Mouse (Mus musculus) midbrain, embryonic 14.5 days (tissue): ENCODE results near the gene Pnpla7. TPM values are rescaled to one million over a fixed set of nuclear protein-coding genes. Genes with fewer than 3 reads are reported as not detected.
"Not testable (repeated sequence)": the region's sequence is repeated elsewhere in the genome, so short reads cannot be mapped to it uniquely, and the experiment has no call there.

Experiments
- ATAC-seq: fragments of 200-750 bp; cut with Nextera tagmentation; 2 replicates; pipeline ENCODE4 v1.8.0; 2017; ENCODE audit warnings: moderate number of reproducible peaks, moderate library complexity; ENCODE audit not compliant: low FRiP score, low TSS enrichment
- DNase-seq: peaks from one replicate; pipeline ENCODE4 v3.0.0-alpha.2; 2015
- H3K27ac ChIP-seq: fragments of 300-500 bp; sonication (generic); replicated peaks from 2 replicates; pipeline ENCODE4 v1.5.1; 2014; ENCODE audit warnings: mild to moderate bottlenecking, low read depth, low read length, moderate library complexity
- H3K27me3 ChIP-seq: fragments of 300-500 bp; sonication (generic); 2 replicates; pipeline ENCODE4 v1.6.1; 2014; ENCODE audit warnings: low read length, control low read depth, mixed read lengths; ENCODE audit not compliant: control insufficient read depth, insufficient read depth
- H3K36me3 ChIP-seq: fragments of 300-500 bp; sonication (generic); 2 replicates; pipeline ENCODE4 v1.6.1; 2014; ENCODE audit warnings: low read length, control low read depth; ENCODE audit not compliant: control insufficient read depth, insufficient read depth
- H3K4me1 ChIP-seq: fragments of 300-500 bp; sonication (generic); 2 replicates; pipeline ENCODE4 v1.6.1; 2014; ENCODE audit warnings: mild to moderate bottlenecking, antibody characterized with exemption, low read length, control low read depth; ENCODE audit not compliant: control insufficient read depth, insufficient read depth
- H3K4me2 ChIP-seq: fragments of 300-500 bp; sonication (generic); 2 replicates; pipeline ENCODE4 v1.6.1; 2014; ENCODE audit warnings: mild to moderate bottlenecking, low read length, moderate library complexity
- H3K4me3 ChIP-seq: fragments of 300-500 bp; sonication (generic); replicated peaks from 2 replicates; pipeline ENCODE4 v1.5.1; 2014; ENCODE audit warnings: low read depth, low read length
- H3K9ac ChIP-seq: fragments of 300-500 bp; sonication (generic); replicated peaks from 2 replicates; pipeline ENCODE4 v1.6.1; 2014; ENCODE audit warnings: mild to moderate bottlenecking, low read length, moderate library complexity
- H3K9me3 ChIP-seq: fragments of 300-500 bp; sonication (generic); 2 replicates; pipeline ENCODE4 v1.6.1; 2016; ENCODE audit warnings: low read length, control low read depth, mixed read lengths; ENCODE audit not compliant: control insufficient read depth
- WGBS: fragments of 180-500 bp; shearing (Covaris S2); extraction: QIAGEN DNeasy Blood & Tissue Kit; methylation state at CpG from one replicate; pipeline ENCODE4 v1.1.7; 2014; 5-methylcytosine and 5-hydroxymethylcytosine counted together
- polyA plus RNA-seq: library from polyadenylated mRNA; unstranded; fragments of >200 nt; fragmentation: Nextera tagmentation; extraction: Ambion mirVana; gene quantifications from 2 replicates; pipeline ENCODE4 v1.2.1, GENCODE M21; 2014

Gene Pnpla7
- polyA plus RNA-seq, 1 experiment from 2014 or later: 4.4 TPM

DNA sequence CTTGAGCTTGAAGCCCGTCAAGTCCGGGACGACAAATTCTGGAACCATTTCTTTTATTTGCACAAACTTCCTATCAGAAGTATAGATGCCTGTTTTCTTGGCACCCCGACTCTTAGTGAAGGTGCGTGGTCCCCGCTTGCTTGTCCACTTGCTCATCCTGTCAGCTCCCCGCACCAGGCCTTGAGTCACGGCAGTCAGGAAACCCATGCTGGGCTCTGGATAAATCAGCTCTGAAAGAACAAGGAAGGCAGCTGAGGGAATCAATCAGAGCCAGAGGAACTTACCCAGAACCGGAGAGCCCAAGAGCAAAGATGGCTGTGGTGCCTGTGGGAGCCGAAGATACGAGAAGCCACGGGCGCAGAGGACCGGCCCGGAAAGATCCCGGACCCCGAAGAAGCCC is 1.4 kb upstream of the Pnpla7 start:
- Histone ChIP-seq H3K9ac (peak overlapping the region; percentile 84), H3K4me2 (peak overlapping the region; percentile 64), H3K36me3 (peaks cover 40% of the 10 kb centered on the region), H3K4me3 (peak overlapping the region; percentile 63), H3K4me1 (peaks cover 20% of the 10 kb centered on the region), H3K27ac (peak overlapping the region; percentile 88)
- not testable (repeated sequence) for H3K27me3 ChIP-seq, H3K9me3 ChIP-seq, DNase-seq
- 2% methylated on average over 17 of the region's 17 CpGs for WGBS
- ATAC-seq: 0 out of 2 replicates have a peak, but pooled peaks have one; percentile 0

DNA sequence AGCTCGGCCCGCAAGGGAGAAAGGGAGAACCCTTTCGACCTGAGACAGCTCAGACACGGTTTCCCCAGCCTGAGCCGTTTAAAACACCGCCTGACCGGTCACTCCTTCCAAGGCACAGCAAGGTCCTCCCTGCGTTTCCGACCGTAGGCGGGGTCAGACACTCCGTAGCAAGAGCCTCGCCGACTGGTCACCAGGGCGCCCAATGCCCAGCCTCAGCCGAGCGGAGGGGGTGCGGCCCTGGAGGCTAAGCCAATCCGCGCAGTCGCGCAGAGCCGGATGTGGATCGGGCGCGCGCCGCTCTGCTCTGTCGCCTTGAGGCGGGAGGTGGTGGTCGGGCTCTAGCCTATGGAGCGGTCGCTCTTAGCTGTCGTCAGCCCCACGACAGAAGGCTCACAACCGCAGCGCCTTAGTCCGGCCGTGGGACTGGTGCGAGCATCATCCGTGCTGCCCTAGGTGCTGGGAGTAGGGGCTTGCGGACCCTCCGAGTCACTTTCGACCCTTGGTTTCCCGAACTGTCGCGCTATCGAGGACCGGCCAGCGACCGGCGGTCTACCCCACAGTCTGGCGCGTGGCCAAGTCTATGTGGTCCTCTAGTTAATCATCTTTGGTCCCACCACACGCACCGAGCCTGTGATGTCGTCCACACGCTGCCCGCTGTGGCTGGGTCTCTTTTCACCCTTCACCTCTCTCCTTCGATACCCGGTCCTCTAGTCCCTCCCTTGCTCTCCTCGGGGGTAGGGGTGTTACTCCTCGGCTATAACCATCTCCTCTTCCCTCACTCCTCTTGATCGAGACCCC is 728 bp upstream of the Pnpla7 start, which contains the start of gene Mrpl41:
Gene Mrpl41 (minus strand): TSS at position 193 of the 798 bp plus-strand sequence.
- H3K27ac ChIP-seq: peak within 1 kb of the TSS; percentile 88
- H3K36me3 ChIP-seq: peaks cover 33% of the 10 kb centered on the region
- no peaks in the 10 kb centered on the region for H3K27me3 ChIP-seq
- H3K4me1 ChIP-seq: peaks cover 20% of the 10 kb centered on the region
- ATAC-seq: peak; percentile 100
- peak within 1 kb of the TSS; percentile 84 for H3K9ac ChIP-seq
- peak within 1 kb of the TSS; percentile 64 for H3K4me2 ChIP-seq
- peak within 1 kb of the TSS; percentile 63 for H3K4me3 ChIP-seq
- DNase-seq: peak; percentile 99
- under 1% methylated on average over 64 of the region's 64 CpGs for WGBS
- H3K9me3 ChIP-seq: no peaks in the 10 kb centered on the region

DNA sequence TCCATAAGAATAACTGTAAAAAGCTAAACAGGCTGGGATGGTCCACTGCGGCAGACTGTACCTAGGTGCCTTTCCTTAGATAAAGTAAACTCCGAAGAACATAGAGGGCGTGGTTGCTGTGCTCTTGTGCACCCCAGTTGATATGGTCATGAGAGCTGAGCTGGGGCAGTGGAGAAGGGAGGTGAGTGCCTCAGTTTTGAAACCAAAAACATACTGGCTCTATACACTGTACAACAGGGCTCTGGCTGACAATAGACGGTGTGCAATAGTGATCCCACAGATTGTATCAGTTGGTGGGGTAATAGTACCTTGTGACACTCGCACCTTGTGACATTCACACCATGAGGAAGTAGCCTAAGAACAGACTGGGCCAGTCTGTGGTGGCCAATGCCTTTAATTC is 1.1 kb downstream of the Pnpla7 start:
- no peak overlapping the region for H3K4me3 ChIP-seq
- H3K9ac ChIP-seq: no peak overlapping the region
- 91% methylated on average over 5 of the region's 5 CpGs for WGBS
- ATAC-seq (no peak), DNase-seq (no peak)
- no peak overlapping the region for H3K27ac ChIP-seq
- H3K27me3 ChIP-seq: no peaks in the 10 kb centered on the region
- H3K4me2 ChIP-seq: no peak overlapping the region
- no peaks in the 10 kb centered on the region for H3K9me3 ChIP-seq
- peaks cover 15% of the 10 kb centered on the region for H3K36me3 ChIP-seq
- H3K4me1 ChIP-seq: peaks cover 20% of the 10 kb centered on the region

DNA sequence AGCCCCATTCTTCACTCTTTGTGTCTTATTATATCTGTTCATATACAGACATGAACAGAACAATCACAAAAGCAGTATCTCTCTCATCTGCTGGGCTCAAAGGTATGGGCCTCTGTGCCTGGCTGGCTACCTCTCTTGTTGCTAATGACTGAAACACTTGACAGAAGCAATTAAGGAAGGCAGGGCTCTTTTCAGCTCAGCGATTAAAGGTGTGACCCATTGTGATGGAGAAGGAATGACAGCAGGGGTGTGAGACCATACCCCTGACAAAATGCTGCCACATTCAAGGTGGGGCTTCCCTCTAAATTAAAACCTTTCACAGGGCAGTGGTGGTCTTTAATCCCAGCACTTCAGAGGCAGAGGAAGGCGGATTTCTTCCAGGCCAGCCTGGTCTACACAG is 11.9 kb downstream of the Pnpla7 start:
- Histone ChIP-seq H3K9me3 (no peaks in the 10 kb centered on the region), H3K27me3 (no peaks in the 10 kb centered on the region), H3K4me3 (no peak overlapping the region), H3K4me1 (no peaks in the 10 kb centered on the region), H3K9ac (no peak overlapping the region), H3K27ac (no peak overlapping the region), H3K36me3 (no peaks in the 10 kb centered on the region), H3K4me2 (no peak overlapping the region)
- 70% methylated on average over 2 of the region's 2 CpGs for WGBS
- no peak for DNase-seq
- no peak for ATAC-seq

DNA sequence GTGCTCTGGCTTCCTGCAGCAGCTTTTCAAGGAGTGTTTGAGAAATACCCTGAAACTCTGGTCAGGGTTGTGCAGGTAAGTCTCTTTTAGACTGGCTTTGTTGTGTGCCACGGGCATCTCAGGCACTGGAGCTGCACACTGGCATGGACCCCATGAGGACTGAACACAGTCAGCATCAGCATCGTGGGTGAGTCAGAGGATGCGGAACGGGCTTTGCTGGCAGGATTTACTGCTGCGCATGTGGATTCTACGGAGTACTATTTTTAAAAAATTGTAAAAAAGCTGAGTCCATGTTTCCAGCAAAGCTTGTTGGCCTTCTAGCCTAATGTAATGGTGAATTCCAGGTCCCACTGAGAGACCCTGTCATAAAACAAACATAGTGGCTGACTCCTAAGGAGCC is 19.5 kb downstream of the Pnpla7 start:
- no peak overlapping the region for H3K27ac ChIP-seq
- H3K4me3 ChIP-seq: no peak overlapping the region
- H3K9ac ChIP-seq: no peak overlapping the region
- no peaks in the 10 kb centered on the region for H3K27me3 ChIP-seq
- H3K4me1 ChIP-seq: no peaks in the 10 kb centered on the region
- H3K4me2 ChIP-seq: no peak overlapping the region
- no peak for DNase-seq
- H3K9me3 ChIP-seq: no peaks in the 10 kb centered on the region
- H3K36me3 ChIP-seq: no peaks in the 10 kb centered on the region
- no peak for ATAC-seq
- 93% methylated on average over 6 of the region's 6 CpGs for WGBS

DNA sequence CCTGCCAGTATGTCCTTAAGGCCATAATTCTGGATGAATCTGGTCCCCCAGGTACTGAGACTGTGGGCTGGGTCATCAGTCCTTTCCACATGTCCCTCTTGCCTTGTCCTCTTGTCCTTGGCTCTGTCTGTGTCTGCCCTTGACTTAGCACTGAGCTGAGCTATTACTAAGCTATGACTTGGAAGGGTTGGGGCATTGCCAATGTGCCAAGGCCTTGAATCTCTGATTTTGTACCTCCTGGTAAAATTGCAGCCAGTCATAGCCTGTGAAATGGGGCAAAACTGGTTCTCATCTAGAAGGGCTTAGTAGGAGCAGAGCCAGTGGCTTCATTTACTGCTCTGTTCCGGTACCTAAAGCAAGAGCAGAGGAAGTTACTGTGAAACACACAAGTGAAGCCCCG is 20.6 kb downstream of the Pnpla7 start:
- H3K9me3 ChIP-seq: no peaks in the 10 kb centered on the region
- no peak overlapping the region for H3K4me3 ChIP-seq
- H3K27me3 ChIP-seq: no peaks in the 10 kb centered on the region
- H3K4me1 ChIP-seq: no peaks in the 10 kb centered on the region
- ATAC-seq (no peak), DNase-seq (no peak)
- H3K27ac ChIP-seq: no peak overlapping the region
- 97% methylated on average over 2 of the region's 2 CpGs for WGBS
- H3K4me2 ChIP-seq: no peak overlapping the region
- H3K9ac ChIP-seq: no peak overlapping the region
- H3K36me3 ChIP-seq: no peaks in the 10 kb centered on the region

DNA sequence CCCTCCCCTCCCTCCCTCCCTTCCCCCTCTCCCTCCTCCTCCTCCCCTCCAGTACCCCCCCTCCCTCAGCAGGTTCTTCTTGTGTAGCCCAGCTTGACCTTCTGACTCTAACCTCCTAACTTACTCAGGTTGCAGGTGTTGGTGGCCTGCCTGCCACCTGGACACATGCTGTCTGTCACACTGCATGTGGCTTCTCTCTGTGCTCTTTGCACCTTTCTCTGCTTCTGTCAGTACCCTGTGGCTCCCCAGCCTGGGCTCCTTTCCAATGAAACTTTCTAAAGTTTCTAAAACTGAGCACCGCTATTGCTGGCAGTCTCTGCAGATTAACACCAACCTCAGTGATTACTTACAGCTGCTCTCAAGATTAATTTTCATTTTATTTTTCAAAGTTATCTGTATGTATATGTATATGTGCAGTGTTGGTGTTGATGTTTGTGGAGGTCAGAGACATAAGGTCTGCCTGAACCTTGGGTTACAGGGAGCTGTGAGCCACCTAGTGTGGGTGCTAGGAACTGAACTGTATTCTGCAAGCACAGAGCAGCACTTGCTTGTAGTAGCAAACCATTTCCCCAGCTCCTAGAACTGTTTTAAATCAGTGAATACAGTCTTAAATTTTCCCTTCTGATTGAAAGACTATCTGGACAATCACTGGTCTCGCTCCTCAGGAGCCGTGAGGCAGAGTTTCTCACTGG is 24.9 kb downstream of the Pnpla7 start:
- Histone ChIP-seq H3K27ac (no peak overlapping the region), H3K36me3 (no peaks in the 10 kb centered on the region), H3K4me3 (no peak overlapping the region), H3K27me3 (no peaks in the 10 kb centered on the region), H3K9ac (no peak overlapping the region), H3K4me1 (no peaks in the 10 kb centered on the region), H3K4me2 (no peak overlapping the region), H3K9me3 (no peaks in the 10 kb centered on the region)
- DNase-seq (peak; percentile 55), ATAC-seq (no peak)
- WGBS: 83% methylated on average over 3 of the region's 3 CpGs

DNA sequence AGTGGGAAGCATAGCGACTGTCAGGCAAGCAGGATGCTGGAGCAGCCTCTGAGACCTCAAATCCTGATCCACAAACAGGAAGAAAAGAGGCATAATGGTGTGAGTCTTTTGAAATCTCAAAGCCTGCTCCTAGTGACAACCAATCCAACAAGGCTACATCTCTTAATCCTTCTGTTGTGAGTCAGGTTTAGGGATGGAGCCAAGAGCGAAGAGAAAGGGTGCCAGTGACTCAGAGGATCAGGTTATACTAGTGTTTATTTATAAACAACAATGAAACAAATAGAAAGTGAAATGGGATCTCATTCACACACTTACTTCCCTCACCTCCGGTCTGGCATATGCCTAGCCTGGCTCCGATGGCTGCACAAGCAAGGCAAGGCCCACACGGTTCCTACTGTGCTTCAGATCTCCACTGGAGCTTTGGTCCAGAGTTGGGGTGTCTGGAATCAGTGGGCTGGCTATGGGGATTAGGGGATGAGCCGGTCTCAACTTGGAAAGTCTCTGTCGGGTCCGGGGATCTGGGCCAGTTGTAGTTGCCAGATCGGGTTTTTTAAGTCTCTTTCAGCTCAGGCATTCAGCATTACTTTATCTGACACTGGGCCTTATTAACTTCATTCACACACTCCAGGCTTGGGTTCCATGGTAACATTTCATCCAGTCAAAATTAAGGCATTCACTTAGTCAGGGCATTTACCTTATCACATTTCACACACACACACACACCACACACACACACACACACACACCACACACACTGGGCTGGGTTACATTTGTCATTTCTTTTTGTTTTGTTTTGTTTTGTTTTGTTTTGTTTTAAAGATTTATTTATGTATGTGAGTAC is 28.3 kb downstream of the Pnpla7 start:
- 35% methylated on average over 9 of the region's 9 CpGs for WGBS
- Histone ChIP-seq H3K27ac (no peak overlapping the region), H3K36me3 (no peaks in the 10 kb centered on the region), H3K4me2 (no peak overlapping the region), H3K4me1 (no peaks in the 10 kb centered on the region), H3K9ac (no peak overlapping the region), H3K4me3 (no peak overlapping the region), H3K27me3 (no peaks in the 10 kb centered on the region), H3K9me3 (no peaks in the 10 kb centered on the region)
- no peak for ATAC-seq
- DNase-seq: peak; percentile 36
